In the genomic region with DNA sequence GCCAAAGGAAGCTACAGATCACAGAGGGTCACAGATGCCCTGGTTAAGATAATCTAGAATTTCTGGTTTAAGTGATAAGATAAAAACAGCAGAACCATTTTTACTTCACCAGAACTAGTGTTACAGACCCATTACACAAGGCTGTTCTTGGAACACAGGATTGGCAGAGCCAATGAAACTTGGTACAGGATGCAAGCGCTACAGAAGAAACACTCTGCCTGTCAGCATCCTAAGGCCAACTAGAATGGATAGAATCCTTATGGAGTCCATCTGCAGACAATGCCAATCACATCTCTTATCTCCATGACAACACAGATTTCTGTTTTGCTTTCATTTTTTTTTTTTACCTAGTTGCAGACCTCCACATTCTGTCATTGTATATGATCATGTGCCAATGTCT, we compare ENCODE assay signal across 17 mouse cellular contexts.
DNase-seq lines count a peak whose midpoint lies in the region; ATAC-seq lines count a peak whose summit lies in the region.
"Had no signal": no experiment of that assay in that cellular context is flagged by ENCODE, and none has a peak within 500 bp of the region (broad histone marks: within the 10 kb centered on the region; RNA-seq: fewer than 3 reads in every experiment).

No protein-coding gene starts in this region.

- no peaks in the 10 kb centered on the region for H3K27me3 ChIP-seq in forebrain, embryonic 16.5 days (replicated peaks; ENCODE audit: control insufficient read depth, insufficient read depth, low read length)
- no peaks in the 10 kb centered on the region for H3K27me3 ChIP-seq in forebrain, embryonic 11.5 days (ENCODE audit: control insufficient read depth, insufficient read depth, low read length)
- H3K27me3 ChIP-seq in midbrain, embryonic 13.5 days = no peaks in the 10 kb centered on the region
- H3K27me3 ChIP-seq: CH12.LX; embryonic facial prominence, embryonic 13.5 days; hindbrain, embryonic 15.5 days; limb, embryonic 15.5 days; liver, embryonic 15.5 days had no signal

- H3K4me2 ChIP-seq in forebrain, embryonic 16.5 days (ENCODE audit: low read length) = no peak overlapping the region
- H3K4me2 ChIP-seq in forebrain, embryonic 11.5 days (ENCODE audit: low read depth, low read length, severe bottlenecking) = no peak overlapping the region
- H3K4me2 ChIP-seq in midbrain, embryonic 13.5 days (replicated peaks) = no peak overlapping the region
- H3K4me2 ChIP-seq: limb, embryonic 15.5 days; liver, embryonic 15.5 days had no signal

- H3K9me3 ChIP-seq in forebrain, embryonic 16.5 days (ENCODE audit: control insufficient read depth, low read length) = 0 out of 2 replicates have a peak, but pooled peaks cover 3% of the 10 kb centered on the region
- H3K9me3 ChIP-seq in forebrain, embryonic 11.5 days (ENCODE audit: control insufficient read depth, low read length) = no peaks in the 10 kb centered on the region
- H3K9me3 ChIP-seq in midbrain, embryonic 13.5 days = 0 out of 2 replicates have a peak, but pooled peaks cover 2% of the 10 kb centered on the region
- H3K9me3 ChIP-seq: embryonic facial prominence, embryonic 13.5 days; hindbrain, embryonic 15.5 days; limb, embryonic 15.5 days; liver, embryonic 15.5 days had no signal

- H3K4me1 ChIP-seq in forebrain, embryonic 16.5 days (replicated peaks; ENCODE audit: control insufficient read depth, insufficient read depth, low read length) = no peaks in the 10 kb centered on the region; the same call in 1 of the 2 replicates
- H3K4me1 ChIP-seq in forebrain, embryonic 11.5 days (replicated peaks; ENCODE audit: control insufficient read depth, insufficient read depth, low read length) = 0 out of 2 replicates have a peak, but pooled peaks cover 4% of the 10 kb centered on the region
- H3K4me1 ChIP-seq in midbrain, embryonic 13.5 days (replicated peaks) = peaks cover 21% of the 10 kb centered on the region
- H3K4me1 ChIP-seq: limb, embryonic 15.5 days; liver, embryonic 15.5 days had no signal

- peak; percentile 70; the same call in 1 of the 2 replicates for ATAC-seq in forebrain, embryonic 16.5 days
- ATAC-seq in forebrain, embryonic 11.5 days (replicated peaks; ENCODE audit: low FRiP score) = no peak
- no peak for ATAC-seq in midbrain, embryonic 13.5 days

- no peak overlapping the region for H3K9ac ChIP-seq in forebrain, embryonic 16.5 days (replicated peaks; ENCODE audit: low read depth, low read length)
- no peak overlapping the region for H3K9ac ChIP-seq in forebrain, embryonic 11.5 days (ENCODE audit: low read length)
- H3K9ac ChIP-seq in midbrain, embryonic 13.5 days (replicated peaks) = no peak overlapping the region
- H3K9ac ChIP-seq: embryonic facial prominence, embryonic 13.5 days; hindbrain, embryonic 15.5 days; limb, embryonic 15.5 days; liver, embryonic 15.5 days had no signal

- H3K4me3 ChIP-seq in forebrain, embryonic 16.5 days (replicated peaks; ENCODE audit: low read length) = no peak overlapping the region
- no peak overlapping the region for H3K4me3 ChIP-seq in forebrain, embryonic 11.5 days (ENCODE audit: low read depth, low read length)
- H3K4me3 ChIP-seq in midbrain, embryonic 13.5 days (replicated peaks) = no peak overlapping the region
- H3K4me3 ChIP-seq: embryonic facial prominence, embryonic 13.5 days; hindbrain, embryonic 15.5 days; limb, embryonic 15.5 days; liver, embryonic 15.5 days had no signal

- no peak overlapping the region for H3K27ac ChIP-seq in forebrain, embryonic 16.5 days (ENCODE audit: low read length)
- no peak overlapping the region for H3K27ac ChIP-seq in forebrain, embryonic 11.5 days (ENCODE audit: low read depth, low read length)
- peak overlapping the region; percentile 82 for H3K27ac ChIP-seq in midbrain, embryonic 13.5 days
- H3K27ac ChIP-seq: embryonic facial prominence, embryonic 13.5 days; hindbrain, embryonic 15.5 days; limb, embryonic 15.5 days; liver, embryonic 15.5 days; macrophage had no signal

- no peak for DNase-seq in forebrain, embryonic 11.5 days (ENCODE audit: low spot score)
- DNase-seq in retina, postnatal 1 day = peak; percentile 4
- no peak for DNase-seq in retina, embryonic 14.5 days (ENCODE audit: low spot score)
- DNase-seq in urinary bladder, postnatal 36 days (ENCODE audit: low spot score in 2 of 2) = no peak
- DNase-seq in ovary, postnatal 10 days (ENCODE audit: low spot score) = no peak
- DNase-seq: cerebellum, adult 9-11 months; gastrocnemius, postnatal 25 days; kidney, adult 11 months; thymus, adult 2 months had no signal

- WGBS in forebrain, embryonic 16.5 days = 55% methylated on average over 1 of the region's 1 CpGs
- WGBS in forebrain, embryonic 11.5 days = 95% methylated on average over 1 of the region's 1 CpGs
- 75% methylated on average over 1 of the region's 1 CpGs for WGBS in midbrain, embryonic 13.5 days

- no peaks in the 10 kb centered on the region for H3K36me3 ChIP-seq in forebrain, embryonic 16.5 days (ENCODE audit: control insufficient read depth, insufficient read depth)
- H3K36me3 ChIP-seq in forebrain, embryonic 11.5 days (ENCODE audit: control insufficient read depth, insufficient read depth, low read length) = no peaks in the 10 kb centered on the region
- H3K36me3 ChIP-seq in midbrain, embryonic 13.5 days = no peaks in the 10 kb centered on the region
- H3K36me3 ChIP-seq: embryonic facial prominence, embryonic 13.5 days; hindbrain, embryonic 15.5 days; limb, embryonic 15.5 days; liver, embryonic 15.5 days had no signal
